Mouse (Mus musculus) cerebellum, adult 18-20 months (tissue): ENCODE measurements at regions not wholly inside any gene's neighbourhood (a gene's known extent, or its start where the extent isn't known, plus 50 kb on each side); places are given as distances from the start of the nearest gene placed in this dataset.

ENCODE experiments used
- DNase-seq, 2 experiments: peaks; one replicate each; pipeline ENCODE4 v3.0.0; 2021

- DNase-seq = no peak
Observed at GRCm38 (mm10) chr17:52031079-52031478, 198.0 kb upstream of the Satb1 start.

GRCm38 (mm10) chr17:51986920-51987319, 153.8 kb upstream of the Satb1 start:
- DNase-seq = no peak

- DNase-seq = no peak
Observed at GRCm38 (mm10) chr17:51986212-51986611, 153.1 kb upstream of the Satb1 start.

GRCm38 (mm10) chr17:51979126-51979525, 146.0 kb upstream of the Satb1 start:
- no peak for DNase-seq

- no peak for DNase-seq
Observed at GRCm38 (mm10) chr17:51971444-51971843, 138.4 kb upstream of the Satb1 start.

- DNase-seq = no peak
Observed at GRCm38 (mm10) chr17:51966573-51967284, 133.6 kb upstream of the Satb1 start.

- no peak for DNase-seq
Observed at GRCm38 (mm10) chr17:51962529-51963110, 129.5 kb upstream of the Satb1 start.

GRCm38 (mm10) chr17:51961337-51961736, 128.2 kb upstream of the Satb1 start:
- DNase-seq = no peak

- no peak for DNase-seq
Observed at GRCm38 (mm10) chr17:51956275-51956674, 123.2 kb upstream of the Satb1 start.

GRCm38 (mm10) chr17:51937707-51938106, 104.6 kb upstream of the Satb1 start:
- no peak for DNase-seq

- no peak for DNase-seq
Observed at GRCm38 (mm10) chr17:51936071-51936470, 103.0 kb upstream of the Satb1 start.

GRCm38 (mm10) chr17:51926392-51926791, 93.3 kb upstream of the Satb1 start:
- DNase-seq = no peak

GRCm38 (mm10) chr17:51907031-51907430, 73.9 kb upstream of the Satb1 start:
- DNase-seq = no peak

- no peak for DNase-seq
Observed at GRCm38 (mm10) chr17:51906418-51906817, 73.3 kb upstream of the Satb1 start.

- DNase-seq = no peak
Observed at GRCm38 (mm10) chr17:51903885-51904284, 70.8 kb upstream of the Satb1 start.

- no peak for DNase-seq
Observed at GRCm38 (mm10) chr17:51899376-51899775, 66.3 kb upstream of the Satb1 start.

GRCm38 (mm10) chr17:51896160-51896559, 63.1 kb upstream of the Satb1 start:
- DNase-seq = no peak

- DNase-seq = no peak
Observed at GRCm38 (mm10) chr17:51894278-51894677, 61.2 kb upstream of the Satb1 start.

GRCm38 (mm10) chr17:51892856-51893255, 59.8 kb upstream of the Satb1 start:
- DNase-seq = no peak

- no peak for DNase-seq
Observed at GRCm38 (mm10) chr17:51892159-51892558, 59.1 kb upstream of the Satb1 start.
